Mouse (Mus musculus) fibroblast of lung, adult 2 months (primary cell): ENCODE measurements around the gene Upf1.

Experiments used
- DNase-seq: peaks from one replicate; pipeline ENCODE4 v3.0.0-alpha.2; 2011; ENCODE audit warnings: low read depth

Gene Upf1

GRCm38 (mm10) chr8:70359411-70359810 is 6.3 kb upstream of the Upf1 start:
- no peak for DNase-seq

- DNase-seq, result no peak
Observed at GRCm38 (mm10) chr8:70356111-70356510, 3.0 kb upstream of the Upf1 start.

DNA sequence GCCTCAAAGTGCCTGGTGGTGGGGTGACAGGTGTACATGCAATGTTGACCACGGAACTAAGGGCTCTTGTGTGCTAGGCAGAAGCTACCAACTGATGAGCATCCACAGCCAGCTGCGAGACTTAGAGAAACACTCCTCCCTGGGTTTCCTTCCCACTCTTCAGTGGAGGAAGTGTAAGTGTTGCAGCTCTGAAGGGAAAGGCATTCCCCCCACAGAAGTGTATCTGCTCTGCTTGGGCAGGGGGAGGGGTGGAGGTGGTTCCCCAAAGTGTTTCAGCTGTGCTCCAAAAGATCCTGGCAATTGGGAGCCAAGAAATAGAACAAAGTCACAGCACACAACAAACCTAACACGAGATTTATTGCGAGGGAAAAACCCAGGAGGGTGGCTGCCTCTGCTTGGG is 926 bp upstream of the Upf1 start:
- DNase-seq, result no peak

- DNase-seq, result no peak
Observed at GRCm38 (mm10) chr8:70352657-70353151, 374 bp downstream of the Upf1 start.

DNA sequence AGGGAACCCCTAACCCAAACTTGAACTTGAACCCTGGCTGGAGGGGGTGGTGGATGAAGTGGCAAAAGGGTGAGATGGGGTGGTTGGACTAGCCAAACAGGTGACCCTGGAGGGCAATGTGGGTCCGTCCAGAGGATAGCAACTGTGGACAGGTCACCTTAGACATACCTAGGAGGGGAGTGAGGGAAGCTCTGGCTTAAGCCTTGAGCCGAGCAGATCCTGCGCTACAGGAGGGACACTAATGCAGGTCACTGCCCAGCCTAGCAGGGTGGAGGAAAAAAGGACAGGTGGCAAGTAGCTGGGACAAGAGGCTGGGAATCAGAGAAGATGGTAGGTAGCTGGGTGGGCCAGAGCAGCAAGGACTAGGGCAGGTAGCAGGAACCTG is 1.1 kb downstream of the Upf1 start:
- no peak for DNase-seq

DNA sequence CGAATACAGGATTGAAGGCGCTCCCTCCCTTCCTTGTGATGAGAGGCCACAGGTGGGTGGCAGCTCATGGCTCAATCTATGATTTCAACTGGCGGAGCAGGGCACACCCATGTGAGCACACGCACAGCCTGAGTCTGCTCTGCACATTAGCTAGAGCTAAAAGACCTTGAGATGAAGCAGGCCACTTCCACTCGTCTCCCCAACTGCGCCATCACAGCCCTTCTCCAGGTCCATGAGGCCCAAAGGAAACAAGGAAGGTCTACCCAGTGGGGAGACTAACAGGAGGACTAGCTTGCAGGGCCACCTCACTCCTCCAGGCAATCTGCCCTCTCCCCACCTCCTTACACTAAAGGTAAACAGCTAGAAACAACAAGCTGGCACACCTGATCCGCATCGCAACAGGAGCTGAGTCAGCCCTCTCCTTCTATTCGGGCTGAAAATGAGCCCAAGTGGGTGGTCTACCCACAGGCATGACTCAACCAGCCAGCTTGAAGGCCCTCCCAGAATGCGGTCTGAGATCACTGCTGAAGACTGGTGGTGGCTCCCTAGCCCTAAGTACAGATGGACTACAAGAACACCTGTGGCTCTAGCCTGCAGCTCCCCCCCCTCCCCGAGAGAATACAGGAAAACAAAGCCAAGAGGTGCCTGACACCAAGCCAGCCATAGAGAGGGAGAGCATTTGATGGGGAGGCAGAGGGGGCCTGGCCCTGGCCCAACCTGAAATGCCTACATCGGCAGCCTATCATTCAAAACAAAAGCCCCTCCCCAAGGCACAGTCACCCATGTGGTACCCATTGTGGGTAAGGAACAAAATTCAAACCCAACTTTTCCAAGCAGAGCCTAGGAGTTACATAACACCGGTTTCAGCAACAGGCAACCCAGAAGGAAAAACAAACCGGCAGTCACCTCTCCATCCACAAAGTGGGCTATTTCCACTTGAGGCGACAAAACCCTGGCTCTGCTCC is 1.8 kb downstream of the Upf1 start:
- DNase-seq, result peak; percentile 67

GRCm38 (mm10) chr8:70347860-70348420 is 5.1 kb downstream of the Upf1 start:
- no peak for DNase-seq

- no peak for DNase-seq
Observed at GRCm38 (mm10) chr8:70347443-70347842, 5.6 kb downstream of the Upf1 start.

GRCm38 (mm10) chr8:70344279-70344678 is 8.8 kb downstream of the Upf1 start:
- DNase-seq, result no peak

- DNase-seq, result no peak
Observed at GRCm38 (mm10) chr8:70343696-70344095, 9.4 kb downstream of the Upf1 start.

- peak; percentile 67 for DNase-seq
Observed at GRCm38 (mm10) chr8:70343076-70343475, 10.0 kb downstream of the Upf1 start.

GRCm38 (mm10) chr8:70342007-70342406 is 11.1 kb downstream of the Upf1 start:
- DNase-seq, result no peak

DNA sequence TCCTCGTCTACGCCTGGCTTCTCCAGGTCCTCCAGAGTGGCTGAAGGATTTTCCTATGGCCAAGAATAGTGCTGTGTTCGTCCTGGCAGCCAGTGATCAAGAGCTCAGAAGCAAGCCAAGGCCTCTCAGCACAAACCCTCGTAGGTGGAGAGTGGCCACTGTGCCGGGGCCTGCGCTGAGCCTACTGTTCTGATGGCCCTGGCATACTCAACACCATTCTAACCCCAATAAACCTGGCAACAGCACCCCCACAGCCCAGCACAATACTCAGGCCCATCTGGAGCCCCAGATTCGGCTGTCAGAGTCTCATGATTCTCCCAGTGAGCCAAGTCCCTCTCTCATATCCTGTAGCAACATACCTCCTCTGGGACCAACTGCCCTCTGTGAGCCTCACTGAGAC is 12.4 kb downstream of the Upf1 start:
- no peak for DNase-seq

GRCm38 (mm10) chr8:70338931-70339330 is 14.1 kb downstream of the Upf1 start:
- DNase-seq, result no peak

DNA sequence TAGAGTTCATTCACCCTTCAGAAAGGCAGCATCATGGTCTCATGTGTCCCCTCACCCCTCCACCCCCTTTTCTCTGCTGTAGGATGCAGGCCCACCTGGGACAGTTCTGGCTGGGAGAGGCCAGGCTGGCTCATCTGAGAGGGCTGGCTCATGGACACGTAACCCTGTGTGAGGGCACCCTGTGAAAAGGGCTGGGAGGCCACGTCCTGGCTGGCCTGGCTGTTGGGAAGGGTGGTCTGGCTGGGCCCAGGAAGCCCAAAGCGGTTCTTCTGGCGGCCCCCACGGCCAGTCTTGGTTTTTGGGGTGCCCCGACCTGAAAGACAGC is 20.2 kb downstream of the Upf1 start:
- DNase-seq, result no peak

DNA sequence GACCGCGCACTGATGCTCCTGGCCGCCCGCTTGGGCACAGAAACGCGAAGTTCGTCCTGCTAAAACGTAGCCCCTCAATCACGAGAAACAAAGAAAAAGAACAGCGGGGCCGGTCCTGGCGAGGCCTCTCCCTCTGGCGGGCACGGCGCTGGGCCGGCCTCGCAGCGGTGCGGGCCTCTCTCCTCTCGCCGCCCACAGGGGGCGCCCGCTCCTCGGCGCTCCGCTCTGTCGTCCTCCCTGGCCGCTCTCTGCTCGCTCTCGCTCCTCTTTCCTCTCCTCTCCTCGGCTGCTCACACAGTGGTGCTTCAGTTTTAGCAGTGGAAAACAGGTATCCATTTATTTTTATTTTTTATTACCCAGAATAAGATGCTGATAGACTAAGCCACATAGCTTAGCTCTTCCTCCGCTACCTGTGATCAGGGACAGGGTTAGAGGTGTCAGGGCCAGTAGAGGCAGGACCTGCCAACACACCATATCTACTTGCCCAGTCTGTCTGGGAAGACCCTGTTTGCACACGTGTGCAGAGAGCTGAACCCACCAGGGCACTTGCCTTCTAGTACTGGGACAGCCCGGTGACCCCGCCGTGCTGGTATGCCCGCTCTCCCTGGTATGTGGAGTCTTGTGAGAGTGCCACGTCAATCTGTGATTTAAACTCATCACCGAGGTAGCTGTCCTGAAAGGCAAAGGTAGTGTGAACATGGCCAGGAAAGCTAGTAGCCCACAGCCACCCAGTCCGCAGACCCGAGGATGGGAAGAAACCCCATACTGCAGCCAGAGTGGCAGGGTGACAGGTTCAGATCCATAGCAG is 20.8 kb downstream of the Upf1 start:
- no peak for DNase-seq

- no peak for DNase-seq
Observed at GRCm38 (mm10) chr8:70331526-70331925, 21.6 kb downstream of the Upf1 start.

DNA sequence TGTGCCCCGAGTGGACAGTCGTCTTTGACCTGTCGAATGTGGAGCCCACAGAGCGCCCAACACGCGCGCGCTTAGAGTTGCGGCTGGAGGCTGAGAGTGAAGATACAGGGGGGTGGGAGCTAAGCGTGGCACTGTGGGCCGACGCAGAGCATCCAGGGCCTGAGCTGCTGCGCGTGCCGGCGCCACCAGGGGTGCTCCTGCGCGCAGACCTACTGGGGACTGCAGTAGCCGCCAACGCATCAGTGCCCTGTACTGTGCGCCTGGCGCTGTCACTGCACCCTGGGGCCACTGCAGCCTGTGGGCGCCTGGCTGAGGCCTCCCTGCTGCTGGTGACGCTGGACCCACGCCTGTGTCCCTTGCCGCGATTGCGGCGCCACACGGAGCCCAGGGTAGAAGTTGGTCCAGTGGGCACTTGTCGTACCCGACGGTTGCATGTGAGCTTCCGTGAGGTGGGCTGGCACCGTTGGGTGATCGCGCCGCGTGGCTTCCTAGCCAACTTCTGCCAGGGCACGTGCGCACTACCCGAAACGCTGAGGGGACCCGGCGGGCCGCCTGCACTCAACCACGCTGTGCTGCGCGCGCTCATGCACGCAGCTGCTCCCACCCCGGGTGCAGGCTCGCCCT is 22.2 kb downstream of the Upf1 start:
- no peak for DNase-seq

DNA sequence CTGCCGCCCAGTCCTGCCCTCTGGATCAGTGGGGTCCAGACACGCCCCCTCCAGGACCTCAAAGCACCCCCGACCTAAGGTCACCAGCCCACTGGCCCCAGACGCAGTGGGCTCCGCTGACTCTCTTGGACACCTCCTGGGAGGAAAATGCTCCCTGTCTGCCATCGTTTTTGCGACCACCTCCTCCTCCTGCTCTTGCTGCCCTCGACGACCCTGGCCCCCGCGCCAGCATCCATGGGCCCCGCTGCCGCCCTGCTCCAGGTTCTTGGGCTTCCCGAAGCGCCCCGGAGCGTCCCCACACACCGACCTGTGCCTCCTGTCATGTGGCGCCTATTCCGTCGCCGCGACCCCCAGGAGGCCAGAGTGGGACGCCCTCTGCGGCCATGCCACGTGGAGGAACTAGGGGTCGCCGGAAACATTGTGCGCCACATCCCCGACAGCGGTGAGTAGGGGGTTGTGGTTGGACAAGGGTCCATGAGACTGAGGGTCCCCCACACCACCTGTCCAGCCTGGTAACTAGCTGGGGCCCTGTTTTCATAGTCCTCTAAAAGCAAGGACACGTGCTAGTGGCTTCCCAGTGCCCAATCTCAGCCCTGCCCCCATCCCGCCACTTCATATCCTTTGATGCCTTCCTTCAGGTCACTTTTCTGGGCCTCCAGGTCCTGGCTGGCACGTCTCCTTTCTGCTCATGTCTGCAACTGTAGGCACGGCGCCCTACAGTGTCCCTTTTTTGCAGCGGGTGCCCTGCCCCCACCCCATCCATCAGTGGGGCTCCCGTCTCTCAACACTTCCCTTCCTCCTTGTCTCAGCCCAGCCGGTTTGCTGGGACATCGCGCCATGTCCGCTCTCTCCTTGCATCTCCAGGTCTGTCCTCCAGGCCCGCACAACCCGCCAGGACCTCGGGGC is 23.0 kb downstream of the Upf1 start:
- DNase-seq, result no peak

DNA sequence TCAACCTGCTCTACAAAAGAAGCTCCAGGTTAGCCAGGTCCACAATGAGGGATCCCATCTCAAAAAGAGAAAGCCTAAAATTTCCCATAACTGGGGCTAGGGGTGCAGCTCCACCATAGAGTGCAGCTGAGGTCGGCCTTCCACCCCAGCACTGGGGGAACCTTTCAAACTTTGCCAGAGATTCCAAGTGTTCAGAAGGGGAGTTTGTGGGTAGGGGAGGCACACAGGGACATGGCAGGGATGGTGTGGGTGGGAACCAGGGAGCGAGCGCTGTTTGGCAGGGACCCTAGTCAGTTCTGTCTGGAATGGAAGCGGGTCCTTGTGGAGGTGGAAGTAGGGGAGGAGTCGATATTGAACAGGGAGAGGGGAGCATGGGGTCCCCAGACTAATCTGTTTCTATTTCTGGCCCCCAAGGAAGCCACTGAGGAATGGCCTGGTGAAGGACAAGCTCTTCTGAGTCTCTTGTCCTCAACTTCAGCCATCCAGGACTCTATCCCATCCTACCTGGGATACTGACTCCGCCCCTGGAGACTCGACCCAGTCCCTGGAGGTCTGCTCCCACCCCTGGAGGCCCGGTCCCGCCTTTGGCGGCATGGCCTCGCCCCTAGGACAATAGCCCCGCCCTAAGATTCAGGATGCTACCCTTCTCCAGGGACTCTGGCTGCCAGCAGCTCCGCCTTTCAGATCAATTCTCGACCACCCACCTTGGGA is 23.8 kb downstream of the Upf1 start, which contains the start of gene Gdf1:
Gene Gdf1, plus strand, starts transcription at position 694 of the 711 bp plus-strand sequence.
- DNase-seq, result no peak
